Mouse (Mus musculus) adrenal gland (tissue): Measurements from ENCODE around the gene Rapgef4.

Experiments
- intact Hi-C: fragments of 180-260 bp; cut with DNase I; formaldehyde crosslinking; loops from one replicate; pipeline ENCODE4 v1.15.1; 2025
- long read RNA-seq, 2 experiments: library from polyadenylated mRNA; unstranded; transcript quantifications; one replicate each; pipeline ENCODE4 v2.0.0; 2020; ENCODE audit warnings: borderline replicate concordance in 1 of 2; ENCODE audit not compliant: insufficient replicate concordance in 1 of 2

Gene Rapgef4
- long read RNA-seq, experiment 1, partial matches to known transcripts, result 20 of 90 reads
- long read RNA-seq, experiment 1, other reads (novel, unspliced or antisense), result 64 of 90 reads
- long read RNA-seq, experiment 2, transcript Rapgef4-208 (6 exons, 694 nt), result major isoform, 12 of 41 reads
- long read RNA-seq, experiment 2, partial matches to known transcripts, result 7 of 41 reads
- long read RNA-seq, experiment 2, other reads (novel, unspliced or antisense), result 20 of 41 reads

DNA sequence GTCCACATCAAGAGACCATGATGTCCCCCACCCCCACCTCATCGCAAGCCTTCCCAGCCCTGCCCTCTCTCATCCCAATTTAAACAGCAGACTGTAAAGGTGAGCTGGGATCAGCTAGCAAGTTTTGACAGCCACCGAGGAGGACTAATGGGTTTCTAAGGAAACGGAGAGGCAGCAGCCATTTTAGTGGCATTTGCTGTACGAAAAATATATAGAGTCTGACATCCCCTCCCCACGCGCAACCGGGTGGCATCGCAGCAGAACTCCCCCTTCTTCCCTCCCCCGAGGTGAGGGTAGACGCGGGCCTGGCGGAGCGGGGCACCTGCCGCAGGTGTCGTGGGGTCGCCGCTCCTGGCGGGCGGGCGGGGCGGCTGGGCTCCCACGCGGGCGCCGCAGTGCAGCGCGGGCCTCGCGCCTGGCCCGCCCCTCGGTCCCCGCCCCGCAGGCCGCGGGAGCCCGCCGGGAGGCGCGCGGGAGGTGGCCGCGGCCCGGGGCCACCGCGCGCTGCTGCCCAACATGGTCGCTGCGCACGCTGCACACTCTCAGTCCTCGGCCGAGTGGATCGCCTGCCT lies at the start of gene Rapgef4:
TSS of gene Rapgef4 (plus strand) at position 470 of the 572 bp plus-strand sequence.
- intact Hi-C loops, result no loop called here

- intact Hi-C loops, result no loop called here
Observed at GRCm38 (mm10) chr2:71934046-71934445, 47.0 kb upstream of the Rapgef4 start.

GRCm38 (mm10) chr2:71936711-71937110 lies 44.3 kb upstream of the Rapgef4 start:
- intact Hi-C loops, result no loop called here

GRCm38 (mm10) chr2:71937649-71938308 lies 43.3 kb upstream of the Rapgef4 start:
- intact Hi-C loops, result no loop called here

GRCm38 (mm10) chr2:71938716-71939393 lies 42.2 kb upstream of the Rapgef4 start:
- intact Hi-C loops, result no loop called here

- intact Hi-C loops, result no loop called here
Observed at GRCm38 (mm10) chr2:71941005-71941720, 39.9 kb upstream of the Rapgef4 start.

DNA sequence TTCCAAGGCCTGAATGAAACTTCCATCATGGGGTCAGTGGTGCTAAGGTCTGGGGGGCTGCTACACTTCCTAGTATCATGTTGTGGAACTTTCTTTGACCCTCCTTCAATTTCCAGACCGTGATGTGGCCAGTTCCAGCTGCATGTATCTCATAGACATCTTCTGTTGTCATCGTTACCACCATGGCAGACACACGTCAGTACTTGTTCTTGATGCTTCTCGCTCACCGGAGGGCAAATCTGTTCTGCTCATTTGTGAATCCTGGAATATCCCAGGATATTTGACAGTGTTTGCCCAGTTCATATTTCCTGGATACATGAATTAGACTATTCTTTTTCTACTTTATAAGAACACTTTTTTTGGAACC lies 39.3 kb upstream of the Rapgef4 start:
- intact Hi-C loops, result no loop called here

DNA sequence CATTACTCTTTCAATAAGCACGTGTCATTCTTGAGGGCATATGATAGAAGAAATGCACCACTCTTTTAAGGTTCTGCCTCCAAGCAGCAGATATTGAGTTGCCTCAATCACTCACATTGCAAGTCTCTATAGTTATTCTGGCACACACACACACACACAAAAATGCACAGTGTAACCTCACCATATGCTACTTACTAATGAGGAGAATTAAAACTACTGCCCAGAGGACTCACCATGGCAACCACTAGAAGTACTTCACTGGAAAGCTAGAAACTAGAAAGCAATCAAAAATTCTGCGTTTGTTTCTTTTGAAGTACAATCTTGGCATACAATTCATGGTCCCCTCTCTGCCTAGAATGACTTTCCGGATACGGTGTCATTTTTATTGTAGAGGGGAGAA lies 29.8 kb upstream of the Rapgef4 start:
- intact Hi-C loops, result loop anchor here (10.0 kb wide), 1 partner anchor 356 kb away; no protein-coding TSS in a partner anchor

DNA sequence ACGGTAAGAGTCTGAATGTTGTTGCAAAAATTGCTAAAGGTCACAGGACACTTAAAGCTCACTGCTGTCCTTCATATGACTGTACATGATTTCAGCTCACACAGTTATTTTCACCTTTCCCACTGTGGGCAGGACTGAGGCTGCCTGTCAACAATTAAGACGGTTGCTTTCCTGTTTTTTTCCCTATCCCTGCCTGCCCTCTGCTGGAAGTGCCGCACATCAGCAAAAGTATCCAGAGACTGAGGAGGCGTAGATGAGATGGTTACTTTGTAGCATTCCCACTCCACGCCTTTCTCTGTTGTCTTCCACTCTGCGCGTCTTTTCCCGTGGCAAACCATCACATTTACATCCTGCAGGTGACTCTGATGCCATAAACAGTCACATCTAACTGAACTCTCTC lies 25.4 kb upstream of the Rapgef4 start:
- intact Hi-C loops, result loop anchor here (2.0 to 10.0 kb wide), 3 partner anchors 57 to 361 kb away; no protein-coding TSS in a partner anchor

GRCm38 (mm10) chr2:71956463-71956862 lies 24.6 kb upstream of the Rapgef4 start:
- intact Hi-C loops, result loop anchor here (5.0 to 10.0 kb wide), 2 partner anchors 104 to 362 kb away; no protein-coding TSS in a partner anchor

DNA sequence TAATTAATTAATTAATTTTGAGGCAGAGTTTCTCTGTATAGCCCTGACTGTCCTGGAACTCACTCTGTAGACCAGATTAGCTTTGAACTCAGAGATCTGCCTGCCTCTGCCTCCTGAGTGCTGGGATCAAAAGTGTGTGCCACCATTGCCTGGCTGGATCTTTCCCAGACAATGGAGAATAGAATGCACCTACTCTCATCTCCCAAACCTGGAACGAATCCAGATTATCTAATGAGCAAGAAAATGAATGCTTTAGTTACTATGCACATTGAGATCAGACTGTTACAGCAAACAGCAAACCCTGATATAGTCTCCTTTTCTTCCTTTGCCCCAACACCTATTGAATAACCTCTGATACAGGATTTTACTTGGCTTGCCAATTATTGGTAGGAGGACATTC lies 23.1 kb upstream of the Rapgef4 start:
- intact Hi-C loops, result loop anchor here (5.0 to 10.0 kb wide), 2 partner anchors 106 to 363 kb away; no protein-coding TSS in a partner anchor

DNA sequence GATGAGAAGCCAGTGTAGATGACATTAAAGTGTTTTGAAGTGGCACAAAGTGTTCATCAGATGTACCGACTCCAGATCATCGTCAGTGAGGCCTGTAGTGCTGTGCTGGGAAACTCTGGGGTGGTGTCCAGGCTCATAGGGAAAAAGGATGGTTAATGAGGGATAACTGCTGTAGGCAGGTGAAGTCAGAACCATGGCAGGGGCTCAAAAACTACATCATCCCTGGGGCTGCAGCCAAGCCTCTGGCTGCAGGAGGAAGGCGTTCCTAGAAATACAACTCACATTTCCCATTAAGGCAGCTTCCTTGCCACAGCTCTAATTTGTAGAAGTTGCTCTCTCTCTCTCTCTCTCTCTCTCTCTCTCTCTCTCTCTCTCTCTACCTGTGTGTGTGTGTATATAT lies 22.6 kb upstream of the Rapgef4 start:
- intact Hi-C loops, result loop anchor here (5.0 to 10.0 kb wide), 2 partner anchors 106 to 364 kb away; no protein-coding TSS in a partner anchor

DNA sequence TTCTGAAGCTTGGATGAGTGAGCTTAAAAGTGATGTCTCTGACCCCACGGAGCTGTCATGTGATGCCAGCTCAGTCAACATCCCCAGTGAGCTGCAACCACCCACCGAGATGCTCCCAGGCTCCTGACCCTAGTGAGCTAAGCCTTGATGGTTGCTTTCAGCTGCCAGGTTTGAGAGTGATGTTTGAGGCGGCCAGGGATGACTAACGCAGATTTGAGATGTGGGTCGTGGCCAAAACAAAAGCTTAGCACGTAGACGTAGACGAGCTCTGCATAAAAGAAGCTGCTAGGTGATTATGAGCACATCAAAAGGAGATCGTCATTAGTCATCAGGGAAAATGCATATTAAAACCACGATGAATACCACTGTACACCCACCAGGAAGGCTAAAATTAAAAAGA lies 16.8 kb upstream of the Rapgef4 start:
- intact Hi-C loops, result no loop called here

- intact Hi-C loops, result loop anchor here (1.0 kb wide), 1 partner anchor 70 kb away; no protein-coding TSS in a partner anchor
Observed at GRCm38 (mm10) chr2:71965476-71965875, 15.6 kb upstream of the Rapgef4 start.

GRCm38 (mm10) chr2:71966737-71967136 lies 14.3 kb upstream of the Rapgef4 start:
- intact Hi-C loops, result no loop called here

DNA sequence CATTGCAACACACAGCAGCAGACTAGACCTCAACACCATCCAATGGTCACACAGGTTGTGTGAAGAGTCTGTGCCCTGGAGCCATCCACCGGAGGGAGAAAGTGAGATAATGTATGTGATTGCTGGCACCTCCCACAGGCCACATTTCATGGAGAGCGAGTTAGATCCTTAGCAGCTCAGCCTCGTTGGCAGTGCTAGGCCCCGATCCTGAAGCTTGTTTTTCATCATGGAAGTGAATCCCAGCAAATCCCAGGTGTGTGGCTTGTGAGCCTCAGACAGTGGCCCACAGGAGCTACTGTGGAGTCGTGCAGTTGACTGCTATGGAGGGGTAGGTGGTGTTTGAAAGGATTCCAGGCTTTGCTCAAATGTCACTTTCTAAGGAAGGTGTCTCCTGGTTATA lies 13.2 kb upstream of the Rapgef4 start:
- intact Hi-C loops, result no loop called here

DNA sequence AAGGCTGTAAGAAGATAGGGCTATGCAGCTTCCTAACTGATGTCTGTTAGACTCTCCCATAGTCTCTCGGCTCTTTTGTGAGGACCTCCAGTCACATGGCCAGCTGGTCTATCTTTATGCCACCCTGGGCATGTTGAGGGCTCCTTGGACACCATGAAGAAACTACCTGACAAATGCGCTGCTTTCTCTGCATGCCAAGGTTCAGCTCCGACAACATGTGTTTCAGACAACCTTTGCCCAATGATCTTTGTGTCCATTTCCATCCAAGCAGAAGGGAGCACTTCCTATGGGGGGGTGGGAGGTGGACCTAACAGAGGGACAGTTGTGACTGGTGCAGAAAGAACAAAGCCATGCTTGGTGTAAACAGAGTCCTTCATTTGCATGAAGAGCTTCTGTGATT lies 7.4 kb upstream of the Rapgef4 start:
- intact Hi-C loops, result no loop called here

- intact Hi-C loops, result no loop called here
Observed at GRCm38 (mm10) chr2:71974143-71974846, 6.7 kb upstream of the Rapgef4 start.

DNA sequence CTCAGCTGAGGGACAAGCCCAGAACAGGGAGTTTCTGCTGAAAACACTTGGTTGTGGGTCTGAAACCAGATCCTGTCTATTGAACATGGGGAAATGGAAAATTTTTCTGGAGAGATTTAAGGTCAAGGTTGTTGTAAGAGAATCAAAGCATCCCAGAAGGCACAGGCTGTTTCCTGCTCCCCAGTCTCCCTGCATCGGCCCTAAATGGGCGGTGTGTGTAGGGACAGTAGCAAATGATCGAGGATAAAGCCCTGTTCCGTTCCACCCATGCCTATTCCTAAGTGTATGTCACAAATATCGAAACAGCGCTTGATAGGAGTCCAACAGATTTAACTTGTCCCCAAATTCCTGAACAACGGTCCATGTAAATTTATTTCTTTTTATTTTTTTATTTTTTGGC lies 1.1 kb upstream of the Rapgef4 start:
- intact Hi-C loops, result no loop called here

DNA sequence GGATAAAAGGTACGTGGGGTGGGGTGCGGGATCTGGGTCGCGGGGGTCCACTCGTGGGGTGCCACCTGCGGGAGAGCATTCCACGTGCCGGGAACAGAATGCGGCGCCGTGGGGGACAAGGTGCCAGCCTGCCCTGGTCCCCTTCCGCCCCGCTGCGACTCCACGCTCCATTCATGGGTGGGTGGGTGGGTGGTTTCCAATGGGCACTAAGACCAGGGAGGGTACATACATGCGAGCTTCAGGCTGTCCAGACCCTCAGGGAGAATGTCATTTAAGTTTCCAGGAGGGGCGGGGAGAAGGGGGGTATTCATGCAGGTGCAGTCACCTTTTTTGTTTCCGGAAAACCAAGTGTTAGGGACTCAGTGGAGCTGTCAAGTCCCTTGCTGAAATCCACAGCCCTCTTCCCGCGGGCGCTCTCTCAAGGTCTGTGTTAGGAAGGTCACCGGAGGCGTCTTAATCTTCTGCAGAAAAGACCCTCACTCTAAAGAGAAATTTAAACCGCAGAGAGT lies 357 bp downstream of the Rapgef4 start:
- intact Hi-C loops, result no loop called here
